8 mouse cellular contexts compared by ENCODE assay signal in genomic region chr1:36939506-36940380, GRCm38 (mm10). TPM values are rescaled to one million over a fixed set of nuclear protein-coding genes. Genes with fewer than 3 reads are reported as not detected.
DNase-seq lines count a peak whose midpoint lies in the region; ATAC-seq lines count a peak whose summit lies in the region.

No protein-coding gene starts in this region.

- intact Hi-C loops in gastrocnemius, postnatal 14 days (cut with DNase I; ENCODE audit: low total_unique reads): loop anchor here (10.0 kb wide), 1 partner anchor 75 kb away; no protein-coding TSS in a partner anchor
- intact Hi-C loops in left cerebral cortex, postnatal 10 days (cut with DNase I): loop anchor here (10.0 kb wide), 1 partner anchor 115 kb away; no protein-coding TSS in a partner anchor

- peak; percentile 92 for DNase-seq in adipocyte (ENCODE audit: low spot score)
- peak; percentile 95 for DNase-seq in embryo, embryonic 10 days (ENCODE audit: low spot score)
- peak; percentile 94 for DNase-seq in gastrocnemius, postnatal 14 days
- peak; percentile 89 to 96 for DNase-seq in left cerebral cortex, postnatal 10 days (ENCODE audit: extremely low spot score in 1 of 2, low spot score in 2 of 2)
- peak; percentile 92 for DNase-seq in right cerebral cortex, postnatal 25 days
- DNase-seq in urinary bladder, postnatal 4 days (ENCODE audit: low spot score in 2 of 2): peak; percentile 89 to 92

- peak; percentile 86 for ATAC-seq in inflammation-experienced regulatory T-cells, adult 6 months
- peak; percentile 69 for ATAC-seq in megakaryocyte-erythroid progenitor cell, adult 5-6 weeks (replicated peaks; ENCODE audit: low FRiP score, low TSS enrichment, poor library complexity, severe bottlenecking)

RNA-seq across cellular contexts. Expression of gene Tmem131, which starts 3.7 kb away (rescaled TPM):
- 10 to 100 TPM; 25.2 to 30.5 TPM for total RNA-seq in gastrocnemius, postnatal 14 days (2021)
- 10 to 100 TPM in 2 of 3 experiments, 1 to 10 TPM in 1; 7.5 to 15.1 (median 13.0) TPM for polyA plus RNA-seq in inflammation-experienced regulatory T-cells, adult 6 months (2017; shearing (Covaris generic))
- 10 to 100 TPM; 61.2 to 63.6 TPM for total RNA-seq in left cerebral cortex, postnatal 10 days (2021)
- total RNA-seq in megakaryocyte-erythroid progenitor cell, adult 5-6 weeks (2014; fragmentation: Nextera tagmentation): 53.5 and 60.2 TPM in 2 replicates
- 18.3 and 31.5 TPM in 2 replicates for total RNA-seq in megakaryocyte-erythroid progenitor cell, adult 5-6 weeks (2017)

Comparison
In these comparisons a context has a peak if more than half of its experiments do, and no peak if none do; other contexts are left out.
1. Peak in every context shown above with its lines: DNase-seq and ATAC-seq.